Comparison of ENCODE assay signal across 8 mouse cellular contexts in the genomic region with DNA sequence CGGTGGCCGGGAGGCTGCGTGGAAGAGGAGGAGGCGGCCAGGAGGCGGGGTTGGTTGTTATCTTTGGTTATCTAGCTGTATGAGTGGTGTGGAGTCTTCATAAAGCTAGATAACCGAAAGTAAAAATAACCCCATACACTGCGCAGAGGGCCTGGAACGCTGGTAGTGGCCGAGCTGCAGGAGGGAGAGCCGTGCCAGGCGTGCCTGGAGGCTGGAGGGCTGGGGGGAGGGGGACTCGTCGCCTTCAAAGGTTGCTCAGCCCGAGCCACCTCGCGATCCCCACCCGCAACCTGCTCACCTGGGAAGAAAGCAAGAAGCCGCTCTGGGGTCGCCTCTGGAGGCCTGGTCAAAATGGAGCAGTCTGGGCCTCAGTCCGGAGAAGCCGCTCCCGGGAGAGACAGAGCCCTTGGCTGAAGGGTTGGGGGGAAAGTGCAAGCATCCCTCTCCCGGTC. TPM values are rescaled to one million over a fixed set of nuclear protein-coding genes. Genes with fewer than 3 reads are reported as not detected.
DNase-seq lines count a peak whose midpoint lies in the region; ATAC-seq and TF ChIP-seq lines count a peak whose summit lies in the region.

No protein-coding gene starts in this region.

- H3K36me3 ChIP-seq in kidney, embryonic 14.5 days (ENCODE audit: control insufficient read depth, insufficient read depth, low read length): no peaks in the 10 kb centered on the region
- H3K36me3 ChIP-seq in forebrain, postnatal 0 days (ENCODE audit: insufficient read depth): peaks cover 35% of the 10 kb centered on the region
- no peaks in the 10 kb centered on the region for H3K36me3 ChIP-seq in macrophage (ENCODE audit: inconsistent target)

- no peaks in the 10 kb centered on the region for H3K79me2 ChIP-seq in macrophage (ENCODE audit: inconsistent target)

- ATAC-seq in kidney, embryonic 14.5 days (ENCODE audit: low FRiP score, low TSS enrichment): 0 out of 2 replicates have a peak, but pooled peaks have one; percentile 24
- ATAC-seq in activated CD4-positive, CD25-positive, alpha-beta regulatory T cell, adult 4 months: peak; percentile 65
- ATAC-seq in forebrain, postnatal 0 days: no peak

- no peak for DNase-seq in kidney, adult 9 months
- peak; percentile 66 for DNase-seq in forebrain, postnatal 0 days
- DNase-seq in adrenal gland, postnatal 4 days (ENCODE audit: low spot score in 2 of 2): no peak
- DNase-seq in Muller cell, postnatal 12 days (ENCODE audit: inconsistent ontology term): no peak
- DNase-seq in T-cell, adult 2 months (ENCODE audit: low spot score): no peak

- WGBS in kidney, embryonic 14.5 days: 0% methylated on average over 23 of the region's 23 CpGs
- WGBS in forebrain, postnatal 0 days: 7% methylated on average over 23 of the region's 23 CpGs
- WGBS in macrophage (ENCODE audit: missing documents): 2% methylated on average over 22 of the region's 23 CpGs

- H3K27me3 ChIP-seq in kidney, embryonic 14.5 days (ENCODE audit: control insufficient read depth, insufficient read depth, low read length): peaks cover 97% of the 10 kb centered on the region
- no peaks in the 10 kb centered on the region for H3K27me3 ChIP-seq in forebrain, postnatal 0 days (ENCODE audit: insufficient read depth, low read length)

- no peaks in the 10 kb centered on the region for H3K9me3 ChIP-seq in kidney, embryonic 14.5 days (ENCODE audit: control insufficient read depth, low read length)
- H3K9me3 ChIP-seq in forebrain, postnatal 0 days (ENCODE audit: low read length): no peaks in the 10 kb centered on the region

- no peak overlapping the region for H3K9ac ChIP-seq in kidney, embryonic 14.5 days (ENCODE audit: low read depth, low read length)
- peak overlapping the region; percentile 96 for H3K9ac ChIP-seq in forebrain, postnatal 0 days

- no peaks in the 10 kb centered on the region for H3K4me1 ChIP-seq in kidney, embryonic 14.5 days (ENCODE audit: control insufficient read depth, insufficient read depth, low read length)
- H3K4me1 ChIP-seq in forebrain, postnatal 0 days (ENCODE audit: insufficient read depth): peaks cover 34% of the 10 kb centered on the region

- H3K27ac ChIP-seq in kidney, embryonic 14.5 days (ENCODE audit: low read depth, low read length): no peak overlapping the region
- peak overlapping the region; percentile 95 for H3K27ac ChIP-seq in forebrain, postnatal 0 days (ENCODE audit: low read depth, low read length)
- H3K27ac ChIP-seq in macrophage: no peak overlapping the region

- peak overlapping the region; percentile 23; the same call in 1 of the 2 replicates for H3K4me3 ChIP-seq in kidney, embryonic 14.5 days (ENCODE audit: low read length)
- H3K4me3 ChIP-seq in forebrain, postnatal 0 days (ENCODE audit: low read depth, low read length): peak overlapping the region; percentile 78
- peak overlapping the region; percentile 9; the same call in 1 of the 2 replicates for H3K4me3 ChIP-seq in macrophage (ENCODE audit: inconsistent target)

- no peak for TF ChIP-seq CTCF in forebrain, postnatal 0 days (IDR thresholded peaks at IDR 0.05; ENCODE audit: low read depth)

- peak overlapping the region; percentile 17; the same call in 1 of the 2 replicates for H3K4me2 ChIP-seq in kidney, embryonic 14.5 days (replicated peaks; ENCODE audit: low read depth, low read length)
- H3K4me2 ChIP-seq in forebrain, postnatal 0 days (ENCODE audit: low read depth): peak overlapping the region; percentile 97

RNA-seq across cellular contexts. Expression of gene Rhbg, which starts 38.9 kb away (rescaled TPM):
- 2.2 and 3.7 TPM in 2 replicates for polyA plus RNA-seq in kidney, embryonic 14.5 days (2014; fragmentation: Nextera tagmentation; extraction: Ambion mirVana)
- polyA plus RNA-seq in activated CD4-positive, CD25-positive, alpha-beta regulatory T cell, adult 4 months (2017; shearing (Covaris generic)): not detected
- 0.19 TPM in 1 of 2 replicates, not detected in the other for total RNA-seq in forebrain, postnatal 0 days (2014; rRNA removed)
- polyA plus RNA-seq in forebrain, postnatal 0 days (2015; fragmentation: Nextera tagmentation; extraction: Ambion mirVana): 0.21 and 0.25 TPM in 2 replicates
- not detected for total RNA-seq in macrophage (2018; cell fraction: chromatin; rRNA removed)
- total RNA-seq in macrophage (2018; cell fraction: cytosol; rRNA removed): not detected
- not detected for total RNA-seq in macrophage (2018; cell fraction: nucleus; rRNA removed)
- not detected in 3 replicates for polyA plus RNA-seq in macrophage (2018)
- 1 to 10 TPM; 2.2 to 3.8 TPM for total RNA-seq in adrenal gland, postnatal 4 days (2021)

Comparison
In these comparisons a context has a peak if more than half of its experiments do, and no peak if none do; other contexts are left out.
1. H3K4me3 ChIP-seq: peak in every context shown above with its lines; median percentile 78 in forebrain, postnatal 0 days; 23 in kidney, embryonic 14.5 days; 9 in macrophage.